Mouse (Mus musculus): ENCODE measurements around the gene Zfhx3.

DNA sequence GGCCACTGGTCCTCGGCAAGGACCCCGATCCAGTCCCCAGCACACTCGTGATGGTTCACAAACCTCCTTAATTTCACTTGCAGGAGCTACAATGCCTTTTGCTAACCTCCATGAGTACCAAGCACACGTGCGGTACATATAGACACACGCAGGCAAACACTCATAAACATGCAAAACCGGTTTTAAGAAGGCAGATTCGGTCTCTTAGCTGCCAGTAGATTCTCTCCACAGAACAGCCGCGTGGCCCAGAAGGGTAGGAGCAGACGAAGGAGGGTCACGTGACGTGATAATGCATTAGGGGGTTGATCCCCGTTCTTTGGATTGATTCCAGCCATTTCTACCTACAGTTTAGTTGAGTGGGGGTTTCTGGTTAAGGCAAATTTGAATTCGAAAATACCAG is 16.3 kb upstream of the Zfhx3 start:
- no peak for TF ChIP-seq GATA1 (IDR thresholded peaks at IDR 0.05; ENCODE audit: low read depth, low read length)
- TF ChIP-seq ZMIZ1 (IDR thresholded peaks at IDR 0.05; ENCODE audit: low read depth, low read length), result no peak
- no peak for TF ChIP-seq POLR2A (IDR thresholded peaks at IDR 0.05; ENCODE audit: control insufficient read depth in 1 of 2, insufficient read depth in 1 of 2, low read depth in 1 of 2, low read length in 2 of 2, poor library complexity in 1 of 2)
- no peak for TF ChIP-seq CTCF (IDR thresholded peaks at IDR 0.05 in 2 of 3, conservative IDR thresholded peaks at IDR 0.05 in 1 of 3; ENCODE audit: control insufficient read depth in 1 of 3, insufficient read depth in 1 of 3, low read depth in 2 of 3, low read length in 3 of 3, poor library complexity in 1 of 3, severe bottlenecking in 1 of 3)
- TF ChIP-seq MYC (IDR thresholded peaks at IDR 0.05; ENCODE audit: low read depth, low read length), result no peak
- no peak for TF ChIP-seq ZC3H11A (IDR thresholded peaks at IDR 0.05; ENCODE audit: low read depth, low read length)
- TF ChIP-seq E2F4 (IDR thresholded peaks at IDR 0.05; ENCODE audit: borderline replicate concordance, low read depth, low read length), result no peak
- no peak for TF ChIP-seq SIN3A (IDR thresholded peaks at IDR 0.05; ENCODE audit: low read length)
- no peak for TF ChIP-seq GABPA (IDR thresholded peaks at IDR 0.05; ENCODE audit: low read depth, low read length)
- no peak for TF ChIP-seq NRF1 (IDR thresholded peaks at IDR 0.05; ENCODE audit: insufficient read depth, low read depth, low read length, poor library complexity, severe bottlenecking)

Data from MEL (cell line).